Mouse (Mus musculus) left cerebral cortex, adult 8-10 months (tissue): ENCODE data around the gene Fancc. TPM values are rescaled to one million over a fixed set of nuclear protein-coding genes. Genes with fewer than 3 reads are reported as not detected.
A peak's percentile ranks its signal among the peaks of the same experiment; 100 is the strongest.

Experiments
- DNase-seq, 2 experiments: peaks; one replicate each; pipeline ENCODE4 v3.0.0; 2022; ENCODE audit warnings: low spot score in 2 of 2
- microRNA-seq, 2 experiments: library from miRNA; unstranded; fragments of <30 nt; microRNA quantifications; one replicate each; pipeline ENCODE4 v1.2.0; 2022
- total RNA-seq, 4 experiments: library from RNA; stranded (reverse); gene quantifications; 2 replicates each; pipeline ENCODE4 v1.2.4; 2022

Fancc gene
- total RNA-seq, 4 experiments from 2014 or later: 10.5 to 12.1 (median 10.6) TPM

DNA sequence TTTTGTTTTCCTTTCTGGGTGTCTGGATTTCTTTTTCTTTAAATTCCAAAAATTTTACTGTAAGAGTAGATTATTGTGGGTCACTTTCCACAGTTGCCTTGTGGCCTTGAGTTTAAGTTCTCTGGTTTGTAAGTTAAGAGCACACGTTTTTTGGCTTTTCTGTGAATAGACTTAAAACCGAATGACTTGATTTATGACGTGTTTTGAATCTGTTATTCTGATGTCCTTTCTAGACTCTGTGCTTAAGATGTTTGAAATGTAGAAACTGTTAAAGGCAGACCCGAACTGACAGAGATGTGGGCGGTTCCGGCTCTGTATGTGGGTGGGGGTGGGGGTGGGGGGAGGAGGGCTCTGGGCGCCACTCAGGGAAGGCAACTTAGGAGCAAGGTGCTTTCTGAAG lies 250.0 kb downstream of the Fancc start:
- DNase-seq: no peak

- no peak for DNase-seq
Measured at GRCm38 (mm10) chr13:63246332-63246940, 250.6 kb downstream of the Fancc start.

- no peak for DNase-seq
Measured at GRCm38 (mm10) chr13:63245812-63246211, 251.3 kb downstream of the Fancc start.

GRCm38 (mm10) chr13:63245218-63245617 lies 251.9 kb downstream of the Fancc start:
- DNase-seq: no peak

GRCm38 (mm10) chr13:63244425-63244824 lies 252.7 kb downstream of the Fancc start:
- no peak for DNase-seq

GRCm38 (mm10) chr13:63243586-63243985 lies 253.5 kb downstream of the Fancc start:
- no peak for DNase-seq

DNA sequence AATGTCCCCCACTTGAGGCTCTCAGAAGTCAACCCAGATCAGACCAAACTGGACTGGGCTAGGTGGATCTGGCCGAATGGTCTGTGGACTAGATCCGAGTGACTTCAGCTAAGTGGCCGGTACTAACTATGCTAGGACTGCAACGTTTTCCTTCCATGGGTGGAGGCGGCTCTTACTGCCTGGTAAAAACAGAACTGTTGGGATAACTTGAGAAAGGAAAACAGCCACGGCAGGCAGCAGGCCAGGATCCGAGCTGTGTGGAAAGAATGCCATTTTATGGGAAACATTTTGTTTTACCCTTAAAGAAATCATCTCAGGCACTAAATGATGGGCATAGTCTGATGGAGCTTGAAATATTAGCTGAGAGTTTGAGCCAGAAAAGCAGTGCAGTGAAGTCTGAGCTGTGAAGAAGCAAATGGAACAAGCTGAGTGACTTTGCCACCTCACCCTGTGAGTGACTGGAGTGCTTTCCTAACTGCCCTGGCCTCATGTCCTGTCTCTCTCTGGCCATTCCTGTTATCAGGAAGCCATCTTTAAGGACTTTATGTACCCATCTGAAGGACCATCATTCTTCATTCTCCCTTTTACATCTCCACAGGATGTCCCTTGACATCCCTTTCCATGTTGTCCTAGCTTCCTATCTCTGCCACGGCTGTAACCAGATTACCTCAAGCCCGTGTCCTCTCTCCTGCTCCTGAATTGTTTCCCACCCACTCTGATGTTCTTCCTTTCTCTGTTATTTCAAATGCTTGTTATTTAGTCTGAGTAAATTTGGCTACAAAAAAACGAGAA lies 254.5 kb downstream of the Fancc start:
- DNase-seq: no peak

- DNase-seq: no peak
Measured at GRCm38 (mm10) chr13:63241665-63242064, 255.4 kb downstream of the Fancc start.

- DNase-seq: no peak
Measured at GRCm38 (mm10) chr13:63240835-63241234, 256.2 kb downstream of the Fancc start.

DNA sequence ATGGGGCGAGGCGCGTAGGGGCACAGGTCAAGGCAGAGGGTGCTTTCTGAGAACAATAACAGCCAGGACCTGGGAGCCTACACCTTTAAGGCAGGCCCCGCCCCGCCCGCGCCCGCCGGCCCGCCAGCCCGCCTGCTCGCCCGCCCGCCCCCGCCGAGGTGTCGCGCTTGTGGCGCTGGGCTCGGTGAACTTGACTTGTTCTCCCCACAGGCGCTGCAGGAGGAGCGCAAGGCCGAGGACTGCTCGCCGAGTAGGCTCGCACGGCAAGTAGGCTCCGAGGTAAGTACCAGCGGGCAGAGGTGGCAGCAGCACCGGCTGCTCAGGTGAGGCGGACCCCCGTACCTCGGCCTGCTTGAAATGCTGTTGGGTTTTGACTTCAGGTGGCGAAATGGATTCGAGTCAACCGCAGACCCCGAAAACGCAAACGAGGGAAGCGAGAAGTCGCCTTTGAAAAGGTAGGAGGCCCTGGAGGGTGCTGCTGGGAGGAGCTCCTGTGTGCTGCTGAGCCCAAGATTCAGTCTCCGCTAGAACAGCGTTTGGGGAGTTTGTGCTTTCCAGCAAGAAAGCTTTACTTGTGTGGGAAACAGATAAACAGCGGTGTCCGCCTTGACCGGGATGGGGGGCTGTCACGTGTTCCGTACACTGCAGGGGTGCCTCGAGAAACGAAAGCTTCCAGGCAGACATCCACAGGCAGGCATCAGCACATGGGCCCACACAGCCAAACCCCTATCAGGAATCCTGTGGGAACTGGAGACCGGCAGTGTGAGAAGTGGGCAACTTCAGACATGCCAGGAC lies 257.0 kb downstream of the Fancc start:
- DNase-seq: peak; percentile 59 to 65

DNA sequence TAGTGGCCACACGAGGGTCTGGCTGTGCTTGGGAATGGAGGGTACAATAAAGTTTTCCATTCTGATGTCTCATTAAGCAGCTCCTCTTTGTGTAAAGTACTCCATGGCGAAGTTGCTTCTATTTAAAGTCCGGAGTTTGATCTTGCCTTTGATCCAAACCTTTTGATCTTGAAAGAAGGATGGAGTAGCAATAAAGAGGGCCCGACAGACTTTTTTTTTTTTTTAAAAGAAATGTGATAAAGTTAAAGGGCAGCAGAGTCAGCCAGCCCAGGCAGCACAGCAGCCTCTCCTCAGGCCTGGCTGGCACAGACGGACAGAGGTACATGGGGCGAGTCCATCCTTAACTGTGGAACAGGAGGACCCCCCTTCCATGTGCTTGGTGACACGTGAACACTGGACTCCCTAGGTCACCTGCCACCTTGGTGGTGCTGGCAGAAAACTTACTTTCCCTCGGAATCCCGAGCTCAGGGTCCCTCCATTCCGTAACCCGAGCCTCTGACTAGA lies 257.7 kb downstream of the Fancc start:
- DNase-seq: no peak

- no peak for DNase-seq
Measured at GRCm38 (mm10) chr13:63238045-63238444, 259.0 kb downstream of the Fancc start.

GRCm38 (mm10) chr13:63236159-63236893 lies 260.8 kb downstream of the Fancc start:
- no peak for DNase-seq

DNA sequence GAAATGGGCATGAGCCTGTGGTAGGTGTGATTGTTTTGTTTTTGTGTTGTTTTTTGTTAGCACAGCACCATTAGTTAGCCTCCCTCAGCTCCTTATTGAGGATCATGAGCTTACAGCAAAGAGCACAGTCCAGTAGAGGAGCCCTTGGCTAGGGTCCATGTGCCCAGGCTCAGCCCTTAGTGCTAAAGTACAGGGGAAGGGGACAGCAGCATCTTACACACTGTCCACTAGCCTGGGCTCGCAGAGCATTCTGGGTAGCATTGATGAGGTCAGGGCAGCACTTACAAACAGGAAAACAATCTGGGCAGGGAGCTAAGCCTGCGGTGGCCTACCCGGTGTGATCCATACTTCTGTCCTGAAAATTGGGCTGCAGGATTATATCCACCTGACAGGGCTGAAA lies 261.5 kb downstream of the Fancc start:
- no peak for DNase-seq

Small RNAs within 50 kb of the gene (microRNA-seq; reads per million reads assigned to microRNA genes)
- 19,742 to 27,222 reads per million in 2 experiments for gene Mir23b
- gene Mir24-1: 0 reads per million in 2 experiments
- gene Mir27b: 1,311 to 1,334 reads per million in 2 experiments
- 0 reads per million in 2 experiments for gene Mir3074-1

Other genes with a start within 250 kb of the Fancc start
- gene Ptch1, start 76.3 kb upstream of the Fancc start, total RNA-seq: 10 to 100 TPM; 49.4 to 73.3 (median 61.8) TPM